Mouse (Mus musculus): ENCODE data around the gene Pfkm. TPM values are rescaled to one million over a fixed set of nuclear protein-coding genes. Genes with fewer than 3 reads are reported as not detected.

Pfkm gene
- total and polyA plus RNA-seq, 3 experiments: 521 to 921 (median 800) TPM

DNA sequence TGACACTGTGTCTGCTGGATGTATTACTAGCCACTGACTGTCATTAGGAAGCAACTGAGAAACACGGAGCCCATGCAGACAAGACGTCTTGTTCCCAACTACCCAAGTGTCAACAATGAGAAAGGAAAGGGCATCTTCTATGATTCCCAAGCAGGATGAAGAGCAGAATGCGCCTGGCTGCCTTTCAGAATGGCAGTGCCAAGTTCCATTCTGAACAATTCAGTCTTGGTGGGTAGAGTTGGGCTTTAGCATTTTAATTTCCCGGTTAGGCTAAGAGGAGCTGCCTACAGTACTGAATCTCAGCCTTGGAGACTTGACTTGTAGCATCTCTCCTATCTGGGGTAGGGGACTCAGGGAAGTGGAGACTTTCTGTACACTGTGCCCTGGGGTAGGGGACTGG is 41.6 kb downstream of the Pfkm start:
- Histone ChIP-seq H3K36me3 (ENCODE audit: control insufficient read depth, insufficient read depth, low read length) (peaks cover 18% of the 10 kb centered on the region), H3K79me2 (replicated peaks; ENCODE audit: control insufficient read depth, insufficient read depth, low read length) (no peaks in the 10 kb centered on the region), H3K4me3 (no peak overlapping the region), H3K9ac (ENCODE audit: low read depth, low read length) (no peak overlapping the region), H3K27me3 (ENCODE audit: control insufficient read depth, insufficient read depth, low read length) (no peaks in the 10 kb centered on the region), H3K4me1 (ENCODE audit: control insufficient read depth, insufficient read depth, low read length) (peaks cover 4% of the 10 kb centered on the region; the same call in 1 of the 2 replicates), H3K27ac (peak overlapping the region; percentile 2)
- WGBS: 61% methylated on average over 4 of the region's 4 CpGs
- no peak for DNase-seq
- no peak for TF ChIP-seq EP300 (IDR thresholded peaks at IDR 0.05; ENCODE audit: insufficient read depth, low read depth, low read length)
- TF ChIP-seq CTCF (IDR thresholded peaks at IDR 0.05): no peak
- TF ChIP-seq POLR2A (IDR thresholded peaks at IDR 0.05; ENCODE audit: insufficient read depth, low read depth, low read length): no peak
- intact Hi-C loops (cut with DNase I): no loop called here

DNA sequence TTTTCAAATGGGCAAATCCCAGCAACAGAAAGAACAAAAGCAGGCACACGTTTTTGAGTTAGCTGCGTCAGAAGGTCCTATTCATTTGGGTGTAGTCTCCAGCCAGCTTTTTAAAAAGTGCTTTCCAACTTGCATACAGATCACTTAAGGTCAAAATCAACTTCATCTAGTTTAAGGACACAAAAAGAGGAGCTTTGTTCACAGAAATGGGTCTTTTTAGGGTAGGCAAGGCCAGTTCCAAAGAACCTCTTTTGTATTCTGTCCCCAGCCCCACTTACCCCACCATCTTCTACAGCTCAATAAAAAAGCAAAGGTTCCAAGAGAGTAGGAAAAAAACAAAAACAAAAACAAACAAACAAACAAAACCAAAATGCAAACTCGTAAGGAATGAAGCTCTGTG is 42.3 kb downstream of the Pfkm start:
- 76% methylated on average over 3 of the region's 3 CpGs for WGBS

DNA sequence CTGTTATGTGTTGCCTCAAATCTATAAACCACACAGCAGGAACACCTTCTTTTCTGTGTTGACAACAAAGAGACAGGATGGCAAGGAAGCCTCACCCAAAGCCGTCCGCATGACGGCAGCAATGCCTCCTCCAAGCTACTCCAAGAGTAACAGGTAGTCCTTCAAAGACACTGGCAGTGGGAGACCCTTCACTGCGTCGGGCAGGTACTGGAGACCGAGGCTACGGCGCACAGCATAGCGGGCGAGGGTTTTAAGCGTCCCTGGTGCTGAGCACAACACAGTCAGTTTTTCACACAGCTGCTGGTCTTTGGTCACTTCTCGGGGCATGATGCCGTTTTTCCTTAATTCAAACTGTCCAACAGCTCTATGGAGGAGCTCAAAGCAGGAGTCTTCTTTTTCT is 43.3 kb downstream of the Pfkm start:
- intact Hi-C loops (cut with DNase I): no loop called here
- peaks cover 4% of the 10 kb centered on the region; the same call in 1 of the 2 replicates for H3K4me1 ChIP-seq (ENCODE audit: control insufficient read depth, insufficient read depth, low read length)
- no peaks in the 10 kb centered on the region for H3K79me2 ChIP-seq (replicated peaks; ENCODE audit: control insufficient read depth, insufficient read depth, low read length)
- no peak for DNase-seq
- TF ChIP-seq POLR2A (IDR thresholded peaks at IDR 0.05; ENCODE audit: insufficient read depth, low read depth, low read length) (no peak), CTCF (IDR thresholded peaks at IDR 0.05) (no peak), EP300 (IDR thresholded peaks at IDR 0.05; ENCODE audit: insufficient read depth, low read depth, low read length) (no peak)
- no peak overlapping the region for H3K9ac ChIP-seq (ENCODE audit: low read depth, low read length)
- 93% methylated on average over 13 of the region's 13 CpGs for WGBS
- H3K4me3 ChIP-seq: no peak overlapping the region
- H3K36me3 ChIP-seq (ENCODE audit: control insufficient read depth, insufficient read depth, low read length): peaks cover 25% of the 10 kb centered on the region
- H3K27me3 ChIP-seq (ENCODE audit: control insufficient read depth, insufficient read depth, low read length): no peaks in the 10 kb centered on the region
- H3K27ac ChIP-seq: no peak overlapping the region

More for the DNA sequence above, 42.3 kb downstream of the Pfkm start:
- intact Hi-C loops (cut with DNase I): no loop called here
- TF ChIP-seq CTCF (IDR thresholded peaks at IDR 0.05) (no peak), EP300 (IDR thresholded peaks at IDR 0.05; ENCODE audit: insufficient read depth, low read depth, low read length) (no peak), POLR2A (IDR thresholded peaks at IDR 0.05; ENCODE audit: insufficient read depth, low read depth, low read length) (no peak)
- Histone ChIP-seq H3K9ac (ENCODE audit: low read depth, low read length) (no peak overlapping the region), H3K27me3 (ENCODE audit: control insufficient read depth, insufficient read depth, low read length) (no peaks in the 10 kb centered on the region), H3K79me2 (replicated peaks; ENCODE audit: control insufficient read depth, insufficient read depth, low read length) (no peaks in the 10 kb centered on the region), H3K27ac (no peak overlapping the region), H3K36me3 (ENCODE audit: control insufficient read depth, insufficient read depth, low read length) (peaks cover 23% of the 10 kb centered on the region), H3K4me3 (no peak overlapping the region), H3K4me1 (ENCODE audit: control insufficient read depth, insufficient read depth, low read length) (peaks cover 4% of the 10 kb centered on the region; the same call in 1 of the 2 replicates)
- DNase-seq: no peak

GRCm38 (mm10) chr15:98136871-98137270 is 44.5 kb downstream of the Pfkm start:
- H3K27ac ChIP-seq: no peak overlapping the region
- no peaks in the 10 kb centered on the region for H3K79me2 ChIP-seq (replicated peaks; ENCODE audit: control insufficient read depth, insufficient read depth, low read length)
- intact Hi-C loops (cut with DNase I): no loop called here
- peaks cover 23% of the 10 kb centered on the region for H3K36me3 ChIP-seq (ENCODE audit: control insufficient read depth, insufficient read depth, low read length)
- WGBS: 87% methylated on average over 9 of the region's 9 CpGs
- TF ChIP-seq POLR2A (IDR thresholded peaks at IDR 0.05; ENCODE audit: insufficient read depth, low read depth, low read length): no peak
- TF ChIP-seq EP300 (IDR thresholded peaks at IDR 0.05; ENCODE audit: insufficient read depth, low read depth, low read length): no peak
- no peak for TF ChIP-seq CTCF (IDR thresholded peaks at IDR 0.05)
- H3K9ac ChIP-seq (ENCODE audit: low read depth, low read length): no peak overlapping the region
- peaks cover 4% of the 10 kb centered on the region; the same call in 1 of the 2 replicates for H3K4me1 ChIP-seq (ENCODE audit: control insufficient read depth, insufficient read depth, low read length)
- H3K4me3 ChIP-seq: no peak overlapping the region
- no peaks in the 10 kb centered on the region for H3K27me3 ChIP-seq (ENCODE audit: control insufficient read depth, insufficient read depth, low read length)
- no peak for DNase-seq

GRCm38 (mm10) chr15:98139763-98140162 is 47.4 kb downstream of the Pfkm start:
- no peak for DNase-seq
- Histone ChIP-seq H3K4me3 (no peak overlapping the region), H3K4me1 (ENCODE audit: control insufficient read depth, insufficient read depth, low read length) (no peaks in the 10 kb centered on the region), H3K27ac (no peak overlapping the region), H3K27me3 (ENCODE audit: control insufficient read depth, insufficient read depth, low read length) (no peaks in the 10 kb centered on the region), H3K36me3 (ENCODE audit: control insufficient read depth, insufficient read depth, low read length) (peaks cover 20% of the 10 kb centered on the region), H3K9ac (ENCODE audit: low read depth, low read length) (no peak overlapping the region), H3K79me2 (replicated peaks; ENCODE audit: control insufficient read depth, insufficient read depth, low read length) (0 out of 2 replicates have a peak, but pooled peaks cover 2% of the 10 kb centered on the region)
- no peak for TF ChIP-seq POLR2A (IDR thresholded peaks at IDR 0.05; ENCODE audit: insufficient read depth, low read depth, low read length)
- TF ChIP-seq CTCF (IDR thresholded peaks at IDR 0.05): no peak
- 77% methylated on average over 7 of the region's 7 CpGs for WGBS
- intact Hi-C loops (cut with DNase I): no loop called here

- no peak for TF ChIP-seq EP300 (IDR thresholded peaks at IDR 0.05; ENCODE audit: insufficient read depth, low read depth, low read length)
- TF ChIP-seq POLR2A (IDR thresholded peaks at IDR 0.05; ENCODE audit: insufficient read depth, low read depth, low read length): no peak
- TF ChIP-seq CTCF (IDR thresholded peaks at IDR 0.05): no peak
- H3K9ac ChIP-seq (ENCODE audit: low read depth, low read length): no peak overlapping the region
- H3K27me3 ChIP-seq (ENCODE audit: control insufficient read depth, insufficient read depth, low read length): no peaks in the 10 kb centered on the region
- H3K4me1 ChIP-seq (ENCODE audit: control insufficient read depth, insufficient read depth, low read length): peaks cover under 1% of the 10 kb centered on the region; the same call in 1 of the 2 replicates
- intact Hi-C loops (cut with DNase I): no loop called here
- DNase-seq: no peak
- H3K4me3 ChIP-seq: no peak overlapping the region
- H3K27ac ChIP-seq: no peak overlapping the region
- H3K79me2 ChIP-seq (replicated peaks; ENCODE audit: control insufficient read depth, insufficient read depth, low read length): peaks cover 2% of the 10 kb centered on the region; the same call in 1 of the 2 replicates
- peaks cover 20% of the 10 kb centered on the region for H3K36me3 ChIP-seq (ENCODE audit: control insufficient read depth, insufficient read depth, low read length)
- 76% methylated on average over 5 of the region's 5 CpGs for whole genome bisulfite sequencing
Observed at GRCm38 (mm10) chr15:98140809-98141208, 48.4 kb downstream of the Pfkm start.

All from heart, adult 2 months (tissue).